Mouse (Mus musculus) liver, embryonic 18 days (tissue): Measurements from ENCODE around the gene Fer1l5. TPM values are rescaled to one million over a fixed set of nuclear protein-coding genes. Genes with fewer than 3 reads are reported as not detected.

Experiments used
- polyA plus RNA-seq: library from polyadenylated mRNA; depleted of rRNA; stranded (reverse); fragments of >200 nt; gene quantifications from 2 replicates; pipeline ENCODE4 v1.2.3, GENCODE M21; 2012; rRNA removed

The Fer1l5 gene
- polyA plus RNA-seq: 0.01 and 0.02 TPM in 2 replicates

GRCm38 (mm10) chr1:36371934-36372845, at the start of gene Fer1l5:
Gene Fer1l5 (plus strand): TSS chr1:36372291.

GRCm38 (mm10) chr1:36368969-36369645, 3.0 kb upstream of the Fer1l5 start, which contains the start of gene Kansl3:
Gene Kansl3 (minus strand): TSS chr1:36369181.

DNA sequence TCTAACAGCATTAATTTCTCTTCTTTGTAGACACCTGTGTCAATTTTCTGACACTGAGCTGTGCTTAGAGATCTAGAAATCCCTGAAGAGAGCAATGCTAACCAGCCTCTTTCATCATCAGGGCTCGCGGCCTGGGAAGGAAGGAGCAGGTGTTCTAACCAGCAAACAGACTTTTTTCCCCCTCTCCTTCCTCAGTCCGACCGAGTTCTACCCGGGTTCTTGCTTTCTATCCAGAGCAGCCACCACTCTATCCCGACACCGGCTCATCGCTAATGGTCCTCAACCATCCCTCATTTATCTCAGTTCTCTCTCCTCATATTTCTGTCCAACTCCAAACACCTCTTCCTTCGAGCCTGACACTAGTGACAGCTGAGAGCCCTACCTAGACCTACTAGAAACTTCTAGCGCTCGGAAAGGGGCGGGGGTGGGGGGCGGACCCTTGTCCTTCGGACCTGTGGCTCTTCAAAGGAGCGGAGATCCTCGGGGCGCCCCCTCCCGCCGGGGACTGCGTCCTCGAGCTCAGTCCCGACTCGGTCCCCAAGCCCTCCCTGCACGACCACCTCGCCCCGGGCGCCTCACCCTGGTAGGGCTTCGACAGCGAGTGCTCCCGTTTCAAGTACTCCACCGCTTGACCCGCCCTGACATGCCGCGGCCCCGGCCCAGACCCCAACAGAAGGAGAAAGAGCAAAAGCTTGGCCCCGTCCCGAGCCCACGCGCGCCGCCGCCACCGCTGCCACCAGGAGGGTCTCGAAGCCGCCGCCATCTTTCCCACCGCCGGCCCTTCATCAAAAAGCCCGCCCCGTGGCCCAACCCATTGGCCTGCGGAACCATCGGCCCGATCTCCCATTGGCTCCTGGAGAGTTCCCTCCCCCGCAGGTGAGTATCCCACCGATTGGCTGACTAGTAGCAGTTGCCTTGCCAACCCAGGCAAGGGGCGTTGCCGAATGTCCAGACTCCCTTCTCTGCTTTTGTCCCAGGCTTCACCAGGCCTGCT, 72.7 kb downstream of the Fer1l5 start, which contains the start of gene Lman2l:
Gene Lman2l, minus strand, starts transcription at position 801 of the 994 bp plus-strand sequence.

DNA sequence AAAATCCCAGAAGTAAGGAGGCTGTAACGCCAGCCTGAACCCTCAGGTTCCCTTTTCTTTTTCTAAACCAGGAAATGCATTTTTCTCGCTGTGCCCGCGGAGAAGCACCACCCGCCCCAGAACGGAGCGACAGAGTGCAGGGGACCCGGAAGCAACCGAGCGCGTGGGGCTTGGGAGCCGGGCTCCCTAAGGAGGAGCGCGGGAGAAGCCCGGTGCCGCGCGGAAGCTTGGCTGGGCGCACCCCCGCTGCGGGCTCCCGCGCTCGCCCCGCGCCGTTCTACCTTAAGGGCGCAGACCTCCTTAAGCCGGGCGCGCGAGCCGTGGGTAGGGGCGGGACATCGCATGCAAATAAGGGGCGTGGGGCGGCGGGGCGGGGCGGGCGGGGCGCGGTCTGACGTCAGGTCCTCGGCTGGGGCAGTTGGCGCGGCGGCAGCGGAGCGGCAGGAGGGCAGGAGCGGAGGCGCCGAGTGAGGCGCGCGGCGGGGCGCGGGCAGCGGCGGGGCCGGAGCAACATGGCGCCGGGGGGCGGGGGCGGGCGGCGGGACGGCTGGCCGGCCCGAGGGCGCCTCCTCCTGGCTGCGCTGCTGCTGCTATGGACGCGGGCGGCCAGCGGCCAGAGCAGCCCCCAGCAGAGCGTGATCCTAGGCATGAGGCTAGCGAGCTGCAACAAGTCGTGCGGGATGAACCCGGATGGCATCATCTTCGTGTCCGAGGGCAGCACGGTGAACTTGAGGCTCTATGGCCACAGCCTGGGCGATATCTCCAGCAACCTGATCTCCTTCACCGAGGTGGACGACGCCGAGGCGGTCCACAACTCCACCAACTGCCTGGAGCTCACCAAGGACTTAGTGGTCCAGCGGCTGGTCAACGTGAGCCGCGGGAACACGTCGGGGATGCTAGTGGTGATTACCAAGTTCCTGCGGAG, 99.4 kb downstream of the Fer1l5 start, which contains the start of gene Cnnm4:
Gene Cnnm4, plus strand, starts transcription at position 440 of the 925 bp plus-strand sequence.

Other genes with a start within 250 kb of the Fer1l5 start
- 6.8 and 8.2 TPM in 2 replicates for gene Uggt1, start 127.6 kb upstream of the Fer1l5 start, polyA plus RNA-seq
- 4.8 and 5.1 TPM in 2 replicates for gene Neurl3, start 97.6 kb upstream of the Fer1l5 start, polyA plus RNA-seq
- 2.9 and 3.4 TPM in 2 replicates for gene Arid5a, start 64.6 kb upstream of the Fer1l5 start, polyA plus RNA-seq
- 12.1 and 14.2 TPM in 2 replicates for gene Kansl3, start 3.1 kb upstream of the Fer1l5 start, polyA plus RNA-seq
- 8.1 and 9.4 TPM in 2 replicates for gene Lman2l, start 73.0 kb downstream of the Fer1l5 start, polyA plus RNA-seq
- 0.81 and 0.95 TPM in 2 replicates for gene Cnnm4, start 99.3 kb downstream of the Fer1l5 start, polyA plus RNA-seq
- gene Cnnm3, start 139.6 kb downstream of the Fer1l5 start, polyA plus RNA-seq: 4.0 and 4.5 TPM in 2 replicates
- gene Ankrd23, start 164.6 kb downstream of the Fer1l5 start, polyA plus RNA-seq: 4.4 and 5.0 TPM in 2 replicates
- gene Gm42417, start 167.1 kb downstream of the Fer1l5 start, polyA plus RNA-seq: 0.01 TPM in 1 of 2 replicates, not detected in the other
- 4.1 and 4.4 TPM in 2 replicates for gene Ankrd39, start 175.2 kb downstream of the Fer1l5 start, polyA plus RNA-seq
- gene Sema4c, start 186.1 kb downstream of the Fer1l5 start, polyA plus RNA-seq: 4.4 and 4.8 TPM in 2 replicates